Mouse (Mus musculus) thymus, adult 2 months (tissue): ENCODE data around the gene Glis2. TPM values are rescaled to one million over a fixed set of nuclear protein-coding genes. Genes with fewer than 3 reads are reported as not detected.

Experiments
- DNase-seq: peaks from one replicate; pipeline ENCODE4 v3.0.0; 2021
- H3K27ac ChIP-seq: fragments of 200-500 bp; 2 replicates; pipeline ENCODE4 v1.5.1; 2012; ENCODE audit warnings: low read length, control low read depth; ENCODE audit not compliant: control insufficient read depth, insufficient read depth
- H3K27me3 ChIP-seq: fragments of 200-500 bp; 2 replicates; pipeline ENCODE4 v1.6.1; 2012; ENCODE audit warnings: mild to moderate bottlenecking, low read length, moderate library complexity, mixed read lengths; ENCODE audit not compliant: control insufficient read depth, insufficient read depth
- H3K36me3 ChIP-seq: fragments of 200-500 bp; 2 replicates; pipeline ENCODE4 v1.6.1; 2012; ENCODE audit warnings: mild to moderate bottlenecking, low read length, moderate library complexity; ENCODE audit not compliant: control insufficient read depth, insufficient read depth
- H3K4me1 ChIP-seq: fragments of 200-500 bp; replicated peaks from 2 replicates; pipeline ENCODE4 v1.6.1; 2012; ENCODE audit warnings: low read length; ENCODE audit not compliant: control insufficient read depth, insufficient read depth
- H3K4me3 ChIP-seq: fragments of 200-500 bp; 2 replicates; pipeline ENCODE4 v1.5.1; 2012; ENCODE audit warnings: mild to moderate bottlenecking, low read length, control low read depth, moderate library complexity; ENCODE audit not compliant: control insufficient read depth, insufficient read depth
- CTCF ChIP-seq: fragments of 200-500 bp; IDR thresholded peaks from 2 replicates; pipeline ENCODE4 v1.5.1; 2012; ENCODE audit warnings: mild to moderate bottlenecking, control low read depth, low read length, moderate library complexity, borderline replicate concordance; ENCODE audit not compliant: control insufficient read depth, poor library complexity, insufficient read depth; ENCODE audit errors: extremely low read depth
- POLR2A ChIP-seq: fragments of 200-500 bp; IDR thresholded peaks from 2 replicates; pipeline ENCODE4 v1.6.1; 2012; ENCODE audit warnings: mild to moderate bottlenecking, low read length, control low read depth, moderate library complexity; ENCODE audit not compliant: control insufficient read depth, poor library complexity, insufficient read depth; ENCODE audit errors: extremely low read depth
- WGBS: fragments of 180-500 bp; shearing (Covaris S2); methylation state at CpG from one replicate; pipeline ENCODE4 v1.1.7; 2018; 5-methylcytosine and 5-hydroxymethylcytosine counted together
- polyA plus RNA-seq: library from polyadenylated mRNA; depleted of rRNA; stranded (reverse); fragments of >200 nt; gene quantifications from 2 replicates; pipeline ENCODE4 v1.2.3, GENCODE M21; 2012

The Glis2 gene
- polyA plus RNA-seq, 1 experiment, result 14.3 TPM

DNA sequence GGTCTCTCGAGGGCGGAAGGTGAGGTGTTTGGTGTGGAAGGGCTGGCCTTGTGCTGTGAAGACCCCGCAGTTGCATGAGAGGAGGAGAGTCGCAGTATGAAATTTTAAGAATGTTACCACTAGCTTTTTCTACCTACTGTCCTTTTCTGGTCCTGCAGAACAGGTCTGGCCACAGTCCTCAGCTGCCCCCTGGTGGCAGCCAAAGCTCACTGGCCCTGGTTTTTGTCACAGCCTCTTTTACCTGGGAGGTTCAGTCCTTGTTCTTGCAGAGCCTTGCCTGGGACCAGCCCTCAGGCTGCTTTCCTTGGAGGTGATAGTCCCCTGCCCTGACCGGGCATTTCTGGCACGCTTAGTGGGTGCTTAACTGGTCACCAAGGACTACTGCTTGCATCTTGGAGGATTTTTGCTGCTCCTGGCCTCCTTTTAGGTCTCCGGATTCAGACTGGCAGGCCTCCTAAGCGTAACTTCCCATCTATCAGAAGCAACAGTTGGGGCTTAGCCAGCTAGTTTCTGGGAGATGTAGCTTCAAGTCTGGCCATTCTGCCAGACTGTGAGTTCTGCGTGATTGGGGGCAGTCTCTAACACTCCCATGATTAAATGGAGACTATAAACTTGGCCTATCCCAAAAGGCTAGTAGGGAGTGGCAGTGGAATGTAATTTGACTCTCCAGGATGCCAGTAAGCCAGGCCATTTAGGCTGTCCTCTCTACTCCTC is 13.5 kb downstream of the Glis2 start:
- peak; percentile 85 for DNase-seq
- TF ChIP-seq CTCF, result peak; percentile 98
- no peak for TF ChIP-seq POLR2A
- Histone ChIP-seq H3K4me1 (no peaks in the 10 kb centered on the region), H3K27ac (no peak overlapping the region), H3K36me3 (no peaks in the 10 kb centered on the region), H3K4me3 (no peak overlapping the region), H3K27me3 (no peaks in the 10 kb centered on the region)
- WGBS, result 62% methylated on average over 9 of the region's 9 CpGs

DNA sequence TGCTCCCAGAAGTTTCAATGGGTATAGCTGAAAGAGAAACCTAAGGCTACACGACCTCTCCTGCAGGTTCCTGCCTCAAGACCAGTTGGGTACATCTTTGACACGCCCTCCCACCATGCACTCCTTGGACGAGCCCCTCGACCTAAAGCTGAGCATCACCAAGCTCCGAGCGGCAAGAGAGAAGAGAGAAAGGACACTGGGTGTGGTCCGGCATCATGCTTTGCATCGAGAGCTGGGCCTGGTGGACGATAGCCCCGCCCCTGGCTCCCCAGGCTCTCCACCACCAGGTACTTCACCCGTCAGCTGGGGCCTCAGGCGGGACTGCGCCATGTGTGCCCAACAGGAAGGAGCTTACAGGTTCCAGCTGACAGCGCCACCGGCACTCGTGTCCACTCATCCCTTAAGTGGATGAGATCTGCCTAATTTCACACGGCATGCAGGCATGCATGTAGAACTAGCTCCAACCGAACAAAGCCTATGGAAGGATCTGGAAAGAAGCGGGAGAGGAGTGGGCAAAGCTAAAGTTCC is 14.1 kb downstream of the Glis2 start:
- Histone ChIP-seq H3K4me3 (no peak overlapping the region), H3K27me3 (no peaks in the 10 kb centered on the region), H3K36me3 (no peaks in the 10 kb centered on the region), H3K4me1 (no peaks in the 10 kb centered on the region), H3K27ac (no peak overlapping the region)
- DNase-seq, result no peak
- WGBS, result 94% methylated on average over 19 of the region's 19 CpGs
- no peak for TF ChIP-seq CTCF
- TF ChIP-seq POLR2A, result no peak

DNA sequence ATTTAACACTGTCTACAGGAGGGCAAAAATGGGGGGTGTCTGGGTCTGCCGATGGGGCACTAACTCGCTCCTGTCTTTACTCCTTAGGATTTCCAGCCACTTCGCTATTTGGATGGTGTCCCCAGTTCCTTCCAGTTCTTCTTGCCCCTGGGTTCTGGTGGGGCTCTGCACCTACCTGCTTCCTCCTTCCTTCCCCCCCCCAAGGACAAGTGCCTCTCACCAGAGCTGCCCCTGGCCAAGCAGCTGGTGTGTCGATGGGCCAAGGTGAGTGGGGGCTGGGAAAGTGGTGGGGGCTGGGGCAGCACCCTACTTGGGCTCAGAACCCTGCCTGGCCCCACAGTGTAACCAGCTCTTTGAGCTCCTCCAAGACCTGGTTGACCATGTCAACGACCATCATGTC is 16.7 kb downstream of the Glis2 start:
- H3K4me3 ChIP-seq, result no peak overlapping the region
- no peaks in the 10 kb centered on the region for H3K27me3 ChIP-seq
- H3K4me1 ChIP-seq, result no peaks in the 10 kb centered on the region
- no peak overlapping the region for H3K27ac ChIP-seq
- 95% methylated on average over 5 of the region's 5 CpGs for WGBS
- DNase-seq, result no peak
- TF ChIP-seq POLR2A, result no peak
- TF ChIP-seq CTCF, result no peak
- peaks cover 7% of the 10 kb centered on the region; the same call in 1 of the 2 replicates for H3K36me3 ChIP-seq

DNA sequence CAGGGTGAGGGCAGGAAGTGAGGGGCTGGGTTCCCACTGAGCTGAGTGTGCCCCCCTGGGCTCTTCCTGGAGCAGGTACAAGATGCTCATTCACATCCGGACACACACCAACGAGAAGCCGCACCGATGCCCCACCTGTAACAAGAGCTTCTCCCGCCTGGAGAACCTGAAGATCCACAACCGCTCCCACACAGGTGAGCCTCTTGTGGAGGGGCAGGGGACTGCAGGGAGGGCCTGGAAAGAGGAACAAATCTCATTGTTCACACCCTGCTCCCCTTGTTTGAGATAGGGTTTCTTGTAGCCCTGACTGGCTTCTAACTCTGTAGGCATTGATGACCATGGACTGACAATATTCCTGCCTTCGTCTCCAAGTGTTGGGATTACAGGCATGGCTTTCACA is 17.2 kb downstream of the Glis2 start:
- H3K36me3 ChIP-seq, result peaks cover 7% of the 10 kb centered on the region; the same call in 1 of the 2 replicates
- no peak overlapping the region for H3K27ac ChIP-seq
- WGBS, result 86% methylated on average over 7 of the region's 7 CpGs
- TF ChIP-seq POLR2A, result no peak
- TF ChIP-seq CTCF, result no peak
- H3K4me1 ChIP-seq, result no peaks in the 10 kb centered on the region
- no peaks in the 10 kb centered on the region for H3K27me3 ChIP-seq
- H3K4me3 ChIP-seq, result no peak overlapping the region
- no peak for DNase-seq

DNA sequence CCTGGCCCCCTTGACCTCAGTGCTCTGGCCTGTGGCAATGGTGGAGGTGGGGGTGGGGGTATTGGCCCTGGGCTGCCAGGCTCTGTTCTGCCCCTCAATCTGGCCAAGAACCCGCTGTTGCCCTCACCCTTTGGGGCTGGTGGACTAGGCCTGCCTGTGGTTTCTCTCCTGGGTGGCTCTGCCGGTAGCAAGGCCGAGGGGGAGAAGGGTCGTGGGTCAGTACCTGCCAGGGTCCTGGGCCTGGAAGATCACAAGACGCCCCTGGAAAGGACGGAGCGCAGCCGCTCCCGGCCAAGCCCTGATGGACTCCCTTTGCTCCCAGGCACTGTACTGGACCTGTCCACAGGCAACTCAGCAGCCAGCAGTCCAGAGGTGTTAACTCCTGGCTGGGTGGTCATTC is 19.2 kb downstream of the Glis2 start:
- no peaks in the 10 kb centered on the region for H3K27me3 ChIP-seq
- H3K4me1 ChIP-seq, result no peaks in the 10 kb centered on the region
- no peak overlapping the region for H3K27ac ChIP-seq
- H3K4me3 ChIP-seq, result no peak overlapping the region
- WGBS, result 99% methylated on average over 9 of the region's 9 CpGs
- peaks cover 7% of the 10 kb centered on the region; the same call in 1 of the 2 replicates for H3K36me3 ChIP-seq
- TF ChIP-seq POLR2A, result no peak
- DNase-seq, result no peak

DNA sequence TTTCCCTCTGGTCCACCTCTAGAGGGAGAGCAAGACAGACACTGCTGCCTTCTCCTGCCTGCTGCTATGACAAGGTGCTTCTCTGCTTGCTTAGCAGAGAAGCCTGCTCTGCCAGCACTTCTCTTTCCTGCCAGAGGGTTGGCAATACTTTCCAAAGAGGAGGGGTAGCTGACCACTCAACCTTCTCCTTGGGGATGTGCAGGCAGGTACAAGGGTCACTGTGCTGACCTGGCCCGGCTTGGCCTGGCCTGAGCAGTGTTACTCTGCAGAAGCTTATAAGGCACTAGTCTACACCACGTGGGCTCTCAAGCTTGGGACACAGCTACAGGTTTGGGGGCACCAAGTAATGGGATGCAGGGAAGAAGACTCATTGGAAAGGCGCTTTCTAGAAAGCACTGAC is 20.1 kb downstream of the Glis2 start:
- 93% methylated on average over 3 of the region's 3 CpGs for WGBS
- Histone ChIP-seq H3K4me3 (no peak overlapping the region), H3K4me1 (no peaks in the 10 kb centered on the region), H3K27me3 (no peaks in the 10 kb centered on the region), H3K27ac (no peak overlapping the region), H3K36me3 (peaks cover 7% of the 10 kb centered on the region; the same call in 1 of the 2 replicates)
- TF ChIP-seq POLR2A, result no peak
- TF ChIP-seq CTCF, result no peak
- no peak for DNase-seq
